Mouse (Mus musculus) lung, postnatal 0 days (tissue): ENCODE results near the gene Msantd1.

Experiments
- CTCF ChIP-seq: IDR thresholded peaks from 2 replicates; pipeline ENCODE4 v1.5.1; 2016; ENCODE audit warnings: antibody characterized with exemption, mild to moderate bottlenecking
- EP300 ChIP-seq: IDR thresholded peaks from 2 replicates; pipeline ENCODE4 v1.6.1; 2016; ENCODE audit warnings: antibody characterized with exemption, mild to moderate bottlenecking, control low read depth

- TF ChIP-seq CTCF (no peak), EP300 (no peak)
Measured at GRCm38 (mm10) chr5:34931091-34931490, 23.3 kb downstream of the Msantd1 start.
